Mouse (Mus musculus): ENCODE results near the gene Sumo3. TPM values are rescaled to one million over a fixed set of nuclear protein-coding genes. Genes with fewer than 3 reads are reported as not detected.

The Sumo3 gene
- polyA plus RNA-seq, 1 experiment from 2014 or later, result 356 TPM

DNA sequence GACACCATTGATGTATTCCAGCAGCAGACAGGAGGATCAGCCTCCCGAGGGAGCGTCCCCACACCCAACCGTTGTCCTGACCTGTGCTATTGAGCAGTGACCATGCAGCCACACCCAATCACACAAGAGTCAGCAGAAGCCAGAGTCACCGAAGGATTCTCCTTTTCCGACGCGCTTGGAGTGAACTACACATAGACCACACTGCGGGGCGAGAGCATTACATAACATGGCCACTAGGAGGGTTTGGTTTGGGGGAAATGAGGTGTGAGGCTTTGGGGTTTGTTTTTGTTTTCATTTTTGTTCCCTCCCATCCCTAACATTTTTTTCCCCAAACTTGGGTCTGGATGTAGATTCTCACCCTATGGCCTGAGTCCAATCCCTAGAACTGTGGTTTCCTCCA lies 10.3 kb downstream of the Sumo3 start:
- Histone ChIP-seq H3K27me3 (replicated peaks; ENCODE audit: control insufficient read depth, insufficient read depth, low read length) (no peaks in the 10 kb centered on the region), H3K4me1 (ENCODE audit: control insufficient read depth, insufficient read depth, low read length) (peaks cover 11% of the 10 kb centered on the region), H3K27ac (ENCODE audit: low read length) (no peak overlapping the region), H3K9ac (ENCODE audit: low read depth, low read length) (no peak overlapping the region), H3K36me3 (ENCODE audit: control insufficient read depth, insufficient read depth, low read length) (peaks cover 19% of the 10 kb centered on the region), H3K4me2 (ENCODE audit: low read depth, low read length) (no peak overlapping the region), H3K4me3 (ENCODE audit: low read length) (no peak overlapping the region), H3K9me3 (ENCODE audit: control insufficient read depth, low read length) (no peaks in the 10 kb centered on the region)
- ATAC-seq, result no peak
- WGBS, result 92% methylated on average over 9 of the region's 9 CpGs

GRCm38 (mm10) chr10:77616926-77617325 lies 11.0 kb downstream of the Sumo3 start:
- H3K4me3 ChIP-seq (ENCODE audit: low read length), result no peak overlapping the region
- no peaks in the 10 kb centered on the region for H3K27me3 ChIP-seq (replicated peaks; ENCODE audit: control insufficient read depth, insufficient read depth, low read length)
- no peak overlapping the region for H3K4me2 ChIP-seq (ENCODE audit: low read depth, low read length)
- peaks cover 11% of the 10 kb centered on the region for H3K4me1 ChIP-seq (ENCODE audit: control insufficient read depth, insufficient read depth, low read length)
- ATAC-seq, result no peak
- H3K36me3 ChIP-seq (ENCODE audit: control insufficient read depth, insufficient read depth, low read length), result peaks cover 19% of the 10 kb centered on the region
- H3K9ac ChIP-seq (ENCODE audit: low read depth, low read length), result no peak overlapping the region
- H3K27ac ChIP-seq (ENCODE audit: low read length), result no peak overlapping the region
- 94% methylated on average over 7 of the region's 7 CpGs for WGBS
- no peaks in the 10 kb centered on the region for H3K9me3 ChIP-seq (ENCODE audit: control insufficient read depth, low read length)

DNA sequence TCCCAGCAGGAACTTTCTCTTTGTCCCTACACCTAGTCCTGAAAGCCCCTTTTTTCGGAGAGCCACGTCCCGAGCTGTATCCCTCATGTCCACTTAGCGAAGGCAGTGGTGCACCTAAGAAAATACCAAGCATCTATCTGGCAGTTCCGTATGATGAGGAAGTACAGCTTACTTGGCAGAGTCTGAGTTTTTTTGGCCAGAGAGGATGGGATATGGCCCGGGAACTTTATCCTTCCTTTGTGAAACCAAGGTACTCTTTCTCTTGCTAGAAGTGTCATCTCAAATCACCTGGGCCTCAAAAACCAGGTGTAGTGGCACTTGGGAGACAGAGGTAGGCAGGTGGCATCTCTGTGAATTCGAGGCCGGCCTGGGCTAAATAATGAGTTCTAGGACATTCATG lies 15.6 kb downstream of the Sumo3 start:
- WGBS, result 77% methylated on average over 8 of the region's 8 CpGs
- peak overlapping the region; percentile 99 for H3K4me3 ChIP-seq (ENCODE audit: low read length)
- H3K27me3 ChIP-seq (replicated peaks; ENCODE audit: control insufficient read depth, insufficient read depth, low read length), result no peaks in the 10 kb centered on the region
- no peak for ATAC-seq
- peaks cover 18% of the 10 kb centered on the region for H3K4me1 ChIP-seq (ENCODE audit: control insufficient read depth, insufficient read depth, low read length)
- H3K27ac ChIP-seq (ENCODE audit: low read length), result peak overlapping the region; percentile 91
- H3K36me3 ChIP-seq (ENCODE audit: control insufficient read depth, insufficient read depth, low read length), result peaks cover 7% of the 10 kb centered on the region; the same call in 1 of the 2 replicates
- H3K9ac ChIP-seq (ENCODE audit: low read depth, low read length), result peak overlapping the region; percentile 97
- peak overlapping the region; percentile 64 for H3K4me2 ChIP-seq (ENCODE audit: low read depth, low read length)
- no peaks in the 10 kb centered on the region for H3K9me3 ChIP-seq (ENCODE audit: control insufficient read depth, low read length)

DNA sequence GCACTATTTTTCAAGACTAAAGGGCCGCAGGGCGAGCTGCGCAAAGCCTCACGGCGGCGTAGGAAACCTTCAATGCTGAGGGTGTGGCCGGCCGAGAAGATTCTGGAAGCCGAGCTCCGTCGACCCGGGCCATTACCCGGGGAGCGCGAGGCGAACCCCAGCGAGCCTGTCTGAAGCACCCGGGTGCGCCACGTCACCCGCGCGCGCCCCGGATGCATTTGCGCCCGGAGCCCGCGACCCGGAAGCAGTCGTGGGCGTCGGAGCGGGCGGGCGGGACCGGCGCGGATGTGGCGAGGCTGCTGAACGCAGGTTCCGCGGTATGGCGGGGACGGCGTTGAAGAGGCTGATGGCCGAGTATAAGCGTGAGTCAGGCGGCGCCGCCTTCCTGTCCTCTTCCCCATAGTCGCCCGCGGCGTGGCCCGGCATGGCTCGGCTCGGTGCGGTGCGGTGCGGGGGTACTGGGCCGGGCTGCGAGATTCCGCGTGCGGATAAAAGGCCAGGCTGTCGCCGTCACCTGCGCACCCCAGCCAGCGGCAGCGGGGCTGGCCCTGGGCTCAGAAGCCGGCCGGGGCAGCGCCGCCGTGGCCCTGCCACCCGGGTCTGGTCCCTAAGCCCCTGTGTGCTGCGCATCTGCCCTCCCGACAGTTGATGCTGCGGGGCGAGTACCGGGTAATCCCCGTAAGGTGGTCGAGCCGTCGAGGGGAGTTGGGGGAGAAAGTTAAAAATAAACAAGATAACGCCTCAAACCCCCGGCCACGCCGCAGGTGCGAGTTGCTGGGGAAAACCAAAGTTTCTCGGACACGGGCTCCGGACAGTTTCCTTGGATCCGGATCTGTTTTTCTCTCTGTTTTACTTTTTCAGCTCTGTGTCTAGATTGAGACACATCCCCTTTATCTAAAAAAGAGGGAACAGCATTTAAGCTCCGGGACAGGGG lies 16.4 kb downstream of the Sumo3 start, which contains the start of gene Ube2g2:
Gene Ube2g2, plus strand, starts transcription at position 221 of the 934 bp plus-strand sequence.
- peaks cover 19% of the 10 kb centered on the region for H3K4me1 ChIP-seq (ENCODE audit: control insufficient read depth, insufficient read depth, low read length)
- H3K9ac ChIP-seq (ENCODE audit: low read depth, low read length), result peak within 1 kb of the TSS; percentile 97
- under 1% methylated on average over 96 of the region's 96 CpGs for WGBS
- peak; percentile 95 for ATAC-seq
- H3K4me2 ChIP-seq (ENCODE audit: low read depth, low read length), result peak within 1 kb of the TSS; percentile 64
- H3K27me3 ChIP-seq (replicated peaks; ENCODE audit: control insufficient read depth, insufficient read depth, low read length), result no peaks in the 10 kb centered on the region
- H3K27ac ChIP-seq (ENCODE audit: low read length), result peak within 1 kb of the TSS; percentile 91
- peak within 1 kb of the TSS; percentile 99 for H3K4me3 ChIP-seq (ENCODE audit: low read length)
- H3K36me3 ChIP-seq (ENCODE audit: control insufficient read depth, insufficient read depth, low read length), result peaks cover 5% of the 10 kb centered on the region; the same call in 1 of the 2 replicates
- no peaks in the 10 kb centered on the region for H3K9me3 ChIP-seq (ENCODE audit: control insufficient read depth, low read length)

- Histone ChIP-seq H3K27me3 (replicated peaks; ENCODE audit: control insufficient read depth, insufficient read depth, low read length) (no peaks in the 10 kb centered on the region), H3K4me2 (ENCODE audit: low read depth, low read length) (peak overlapping the region; percentile 64), H3K9me3 (ENCODE audit: control insufficient read depth, low read length) (no peaks in the 10 kb centered on the region), H3K27ac (ENCODE audit: low read length) (peak overlapping the region; percentile 91), H3K36me3 (ENCODE audit: control insufficient read depth, insufficient read depth, low read length) (no peaks in the 10 kb centered on the region), H3K4me1 (ENCODE audit: control insufficient read depth, insufficient read depth, low read length) (peaks cover 19% of the 10 kb centered on the region), H3K4me3 (ENCODE audit: low read length) (peak overlapping the region; percentile 99), H3K9ac (ENCODE audit: low read depth, low read length) (peak overlapping the region; percentile 97)
- WGBS, result 8% methylated on average over 8 of the region's 8 CpGs
- no peak; the same call in 1 of the 2 replicates for ATAC-seq
Measured at GRCm38 (mm10) chr10:77623069-77623492, 17.2 kb downstream of the Sumo3 start.

GRCm38 (mm10) chr10:77623639-77624400 lies 17.9 kb downstream of the Sumo3 start:
- Histone ChIP-seq H3K27ac (ENCODE audit: low read length) (no peak overlapping the region), H3K9me3 (ENCODE audit: control insufficient read depth, low read length) (no peaks in the 10 kb centered on the region), H3K4me2 (ENCODE audit: low read depth, low read length) (peak overlapping the region; percentile 64), H3K9ac (ENCODE audit: low read depth, low read length) (peak overlapping the region; percentile 97; the same call in 1 of the 2 replicates), H3K4me3 (ENCODE audit: low read length) (peak overlapping the region; percentile 99), H3K4me1 (ENCODE audit: control insufficient read depth, insufficient read depth, low read length) (peaks cover 19% of the 10 kb centered on the region), H3K36me3 (ENCODE audit: control insufficient read depth, insufficient read depth, low read length) (no peaks in the 10 kb centered on the region), H3K27me3 (replicated peaks; ENCODE audit: control insufficient read depth, insufficient read depth, low read length) (no peaks in the 10 kb centered on the region)
- no peak for ATAC-seq
- WGBS, result 84% methylated on average over 10 of the region's 10 CpGs

GRCm38 (mm10) chr10:77624570-77624995 lies 18.7 kb downstream of the Sumo3 start:
- Histone ChIP-seq H3K36me3 (ENCODE audit: control insufficient read depth, insufficient read depth, low read length) (no peaks in the 10 kb centered on the region), H3K9ac (ENCODE audit: low read depth, low read length) (peak overlapping the region; percentile 35; the same call in 1 of the 2 replicates), H3K27me3 (replicated peaks; ENCODE audit: control insufficient read depth, insufficient read depth, low read length) (no peaks in the 10 kb centered on the region), H3K4me1 (ENCODE audit: control insufficient read depth, insufficient read depth, low read length) (peaks cover 19% of the 10 kb centered on the region), H3K4me2 (ENCODE audit: low read depth, low read length) (no peak overlapping the region), H3K27ac (ENCODE audit: low read length) (no peak overlapping the region), H3K9me3 (ENCODE audit: control insufficient read depth, low read length) (no peaks in the 10 kb centered on the region), H3K4me3 (ENCODE audit: low read length) (no peak overlapping the region)
- no peak for ATAC-seq
- 50% methylated on average over 7 of the region's 7 CpGs for whole genome bisulfite sequencing

- Histone ChIP-seq H3K9me3 (ENCODE audit: control insufficient read depth, low read length) (no peaks in the 10 kb centered on the region), H3K27ac (ENCODE audit: low read length) (no peak overlapping the region), H3K27me3 (replicated peaks; ENCODE audit: control insufficient read depth, insufficient read depth, low read length) (no peaks in the 10 kb centered on the region), H3K4me1 (ENCODE audit: control insufficient read depth, insufficient read depth, low read length) (peaks cover 24% of the 10 kb centered on the region), H3K9ac (ENCODE audit: low read depth, low read length) (no peak overlapping the region), H3K4me2 (ENCODE audit: low read depth, low read length) (no peak overlapping the region), H3K36me3 (ENCODE audit: control insufficient read depth, insufficient read depth, low read length) (no peaks in the 10 kb centered on the region), H3K4me3 (ENCODE audit: low read length) (no peak overlapping the region)
- no peak for ATAC-seq
- WGBS, result 74% methylated on average over 7 of the region's 7 CpGs
Measured at GRCm38 (mm10) chr10:77626036-77626435, 20.1 kb downstream of the Sumo3 start.

DNA sequence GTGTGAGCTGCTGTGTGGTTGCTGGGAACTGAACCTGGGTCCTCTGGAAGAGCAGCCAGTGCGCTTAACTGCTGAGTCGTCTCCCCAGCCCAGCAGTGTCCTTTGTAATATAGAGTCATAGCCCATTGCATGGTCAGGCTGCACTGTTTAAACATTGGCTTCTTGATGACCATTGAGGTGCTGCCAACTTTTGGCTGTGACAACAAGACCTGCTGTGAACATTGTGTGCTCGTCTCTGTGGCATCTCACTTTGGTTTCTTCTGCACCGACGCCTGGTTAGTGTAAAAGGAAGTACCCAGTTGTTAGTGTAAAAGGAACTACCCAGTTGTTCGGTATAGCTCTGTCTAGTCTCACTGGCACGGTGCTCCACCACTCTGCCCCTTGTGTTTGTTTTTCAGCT lies 20.7 kb downstream of the Sumo3 start:
- no peaks in the 10 kb centered on the region for H3K36me3 ChIP-seq (ENCODE audit: control insufficient read depth, insufficient read depth, low read length)
- H3K9me3 ChIP-seq (ENCODE audit: control insufficient read depth, low read length), result no peaks in the 10 kb centered on the region
- peaks cover 24% of the 10 kb centered on the region for H3K4me1 ChIP-seq (ENCODE audit: control insufficient read depth, insufficient read depth, low read length)
- no peak overlapping the region for H3K4me2 ChIP-seq (ENCODE audit: low read depth, low read length)
- no peak for ATAC-seq
- whole genome bisulfite sequencing, result 68% methylated on average over 7 of the region's 7 CpGs
- H3K27ac ChIP-seq (ENCODE audit: low read length), result no peak overlapping the region
- no peak overlapping the region for H3K4me3 ChIP-seq (ENCODE audit: low read length)
- H3K9ac ChIP-seq (ENCODE audit: low read depth, low read length), result no peak overlapping the region
- H3K27me3 ChIP-seq (replicated peaks; ENCODE audit: control insufficient read depth, insufficient read depth, low read length), result no peaks in the 10 kb centered on the region

All from intestine, embryonic 16.5 days (tissue).